Mouse (Mus musculus) retina, postnatal 1 day (tissue): ENCODE results near the gene Pon3.

ENCODE experiments used
- DNase-seq: peaks from one replicate; pipeline ENCODE4 v3.0.0-alpha.2; 2012

The Pon3 gene

DNA sequence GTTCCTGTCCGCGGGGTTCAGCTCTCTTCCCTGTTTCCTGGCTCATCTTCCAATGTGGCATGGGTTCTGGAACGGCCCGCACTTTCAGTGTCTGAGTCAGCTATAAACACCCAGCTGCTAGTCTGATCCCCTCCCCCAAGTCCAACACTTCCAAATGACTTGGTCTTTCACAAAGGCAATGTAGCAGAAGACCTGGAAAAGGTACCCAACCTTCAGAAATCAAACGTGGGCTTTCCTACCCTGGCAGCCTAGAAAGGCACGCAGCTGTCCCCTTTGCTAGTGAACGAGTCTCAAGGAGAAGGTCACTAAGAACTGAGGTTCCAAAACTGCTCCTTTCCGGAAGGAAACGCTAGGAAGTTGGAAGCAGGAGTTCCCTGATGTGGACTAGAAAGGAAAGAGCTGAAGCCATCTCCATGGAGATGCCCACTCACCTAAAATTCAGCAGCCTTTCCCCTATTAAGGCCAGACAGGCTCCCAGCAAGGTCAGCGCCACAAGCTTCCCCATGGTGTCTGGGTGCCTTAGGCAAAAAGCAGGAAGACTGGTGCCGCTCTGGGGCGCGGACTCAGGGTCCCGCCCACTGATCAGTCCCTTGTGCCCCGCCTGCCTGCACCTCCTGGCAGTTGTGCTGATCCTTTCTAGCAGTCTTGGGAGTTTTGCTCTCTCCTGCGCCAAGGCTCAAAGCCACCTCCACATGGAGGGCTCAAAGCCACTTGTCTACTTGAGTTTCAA, at the start of gene Pon3:
Gene Pon3 (minus strand): TSS at position 565 of the 730 bp plus-strand sequence.
- peak; percentile 64 for DNase-seq

DNA sequence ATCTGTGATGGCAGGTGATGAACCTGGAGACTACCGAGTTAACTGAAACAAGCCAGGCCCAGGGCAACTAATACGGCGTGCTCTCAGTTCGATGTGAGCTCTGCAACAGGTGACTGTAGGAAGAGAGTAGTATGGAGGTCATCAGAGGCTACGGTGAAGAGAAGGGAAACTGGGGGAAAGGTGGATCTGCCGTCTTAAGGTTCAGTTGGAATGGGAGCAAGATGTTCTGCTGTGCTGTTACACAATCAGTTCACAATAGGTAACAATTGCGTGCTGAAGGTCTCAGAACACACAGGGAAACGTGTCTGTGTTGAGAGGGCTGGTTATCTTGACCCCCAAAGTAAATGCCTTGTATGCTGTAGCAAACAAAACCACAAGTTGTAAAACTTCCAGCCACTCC, 48.9 kb upstream of the Pon3 start:
- no peak for DNase-seq

DNA sequence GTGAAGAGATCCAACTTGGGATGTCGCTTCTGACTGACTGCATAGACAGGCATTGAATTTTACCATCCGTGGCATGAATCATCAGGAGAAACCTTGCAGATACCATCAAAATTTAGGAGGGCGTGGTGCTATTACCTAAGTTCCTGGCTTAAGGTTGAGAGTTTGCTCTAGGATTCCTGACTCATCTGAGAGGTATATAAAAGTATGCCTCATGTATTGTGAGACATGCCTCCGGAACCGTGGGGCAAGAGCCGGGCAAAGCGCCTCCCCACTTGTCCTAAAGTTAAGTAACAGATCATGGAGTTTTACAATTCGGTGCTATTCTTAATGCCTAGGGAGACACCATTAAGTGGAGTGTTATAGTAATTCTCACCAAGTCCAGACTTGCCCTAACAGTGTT, 44.5 kb upstream of the Pon3 start:
- DNase-seq = no peak

DNA sequence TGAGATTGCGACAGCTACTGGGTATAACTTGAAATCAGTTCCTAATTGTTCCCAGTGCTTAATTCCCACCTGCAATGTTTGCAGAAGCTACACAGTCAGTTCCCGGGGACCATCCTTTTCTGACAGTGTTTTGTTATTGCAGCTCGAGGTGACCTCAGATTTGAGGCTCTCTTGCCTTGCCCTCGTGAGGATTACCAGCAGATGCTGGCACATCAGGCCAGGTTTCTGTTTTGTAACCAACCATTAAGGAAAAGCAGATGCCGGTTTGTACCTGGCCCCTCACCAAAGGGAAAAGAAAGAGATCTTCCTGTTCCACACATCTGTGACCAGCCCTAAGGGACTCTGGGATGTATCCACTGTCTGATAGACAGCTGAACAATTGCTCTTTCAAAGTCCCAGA, 43.5 kb upstream of the Pon3 start:
- no peak for DNase-seq

DNA sequence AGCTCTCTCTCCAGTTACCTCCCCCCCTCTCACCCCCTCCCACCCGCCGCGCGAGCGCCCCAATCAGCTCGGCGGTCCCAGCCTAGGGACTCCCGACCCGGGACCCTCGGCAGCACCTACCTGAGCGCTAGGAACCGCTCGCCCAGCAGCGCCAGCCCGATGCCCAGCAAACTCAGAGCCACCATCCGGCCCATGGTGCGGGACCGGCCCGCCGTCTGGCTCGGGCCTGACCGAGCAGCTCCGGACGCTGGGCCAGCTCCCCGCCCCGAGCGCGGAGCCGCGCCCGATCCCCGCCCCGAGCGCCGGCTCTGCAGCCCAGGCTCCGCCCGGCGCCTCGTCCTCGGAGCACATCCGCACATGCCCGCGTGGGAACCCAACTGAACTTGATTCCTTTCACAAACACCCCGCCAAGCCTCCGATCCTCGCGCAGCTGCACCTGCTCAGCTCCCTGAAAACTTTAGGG, 42.0 kb upstream of the Pon3 start, which contains the start of gene Pon2:
Gene Pon2 (minus strand): TSS at position 364 of the 463 bp plus-strand sequence.
- peak; percentile 86 for DNase-seq

DNA sequence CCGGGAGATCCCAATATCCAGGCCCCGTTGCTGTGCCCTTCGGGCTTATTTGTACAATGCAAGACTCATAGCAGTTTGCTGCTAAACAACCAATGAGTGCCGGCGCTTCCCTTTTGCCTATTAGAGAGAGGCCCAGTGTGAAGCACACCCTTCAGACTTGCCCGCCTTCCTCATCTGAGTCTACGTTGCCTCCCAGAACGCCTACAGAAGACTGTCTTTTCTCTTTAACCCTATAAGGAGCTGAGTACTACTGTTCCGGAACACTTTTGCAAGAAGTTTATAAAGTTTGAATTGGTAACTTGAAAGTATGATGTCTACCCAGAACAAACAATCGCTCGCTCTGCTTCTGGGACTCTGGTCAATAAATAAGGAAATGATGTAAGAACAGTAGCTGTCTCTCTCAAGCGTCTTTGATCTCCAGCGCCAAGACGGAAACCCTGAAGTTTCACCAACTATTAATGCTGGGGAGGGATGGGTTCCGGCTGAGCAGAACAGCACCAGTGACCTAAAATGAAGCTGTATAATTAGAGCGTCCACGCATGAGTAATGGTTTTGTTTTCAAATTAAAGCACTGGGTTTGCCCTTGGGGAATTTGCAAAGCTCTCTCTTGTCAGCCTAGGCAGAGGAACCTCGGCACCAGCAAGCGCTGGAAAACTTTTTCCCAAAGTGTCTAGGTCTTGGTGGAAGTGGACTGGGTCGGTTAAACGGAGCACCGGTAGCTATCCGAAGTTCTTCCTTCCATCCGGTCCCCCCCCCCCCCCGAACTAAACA, 41.4 kb upstream of the Pon3 start:
- DNase-seq = peak; percentile 78

DNA sequence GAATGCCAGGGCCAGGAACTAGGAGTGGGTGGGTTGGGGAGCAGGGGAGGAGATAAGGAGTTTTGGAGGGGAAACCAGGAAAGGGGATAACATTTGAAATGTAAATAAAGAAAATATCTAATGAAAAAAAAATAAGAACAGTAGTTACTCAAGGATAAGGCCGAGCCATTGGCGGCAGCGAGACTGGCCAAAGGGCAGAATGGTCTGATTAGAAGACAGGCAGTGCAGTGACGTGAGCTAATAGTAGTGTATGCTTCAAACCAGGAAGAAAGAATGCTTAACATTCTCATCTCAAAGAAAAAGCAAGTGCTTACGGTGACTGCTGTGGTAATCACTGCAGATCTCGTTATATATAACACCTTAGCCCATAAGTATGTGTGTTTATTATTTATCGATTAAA, 40.0 kb upstream of the Pon3 start:
- no peak for DNase-seq

DNA sequence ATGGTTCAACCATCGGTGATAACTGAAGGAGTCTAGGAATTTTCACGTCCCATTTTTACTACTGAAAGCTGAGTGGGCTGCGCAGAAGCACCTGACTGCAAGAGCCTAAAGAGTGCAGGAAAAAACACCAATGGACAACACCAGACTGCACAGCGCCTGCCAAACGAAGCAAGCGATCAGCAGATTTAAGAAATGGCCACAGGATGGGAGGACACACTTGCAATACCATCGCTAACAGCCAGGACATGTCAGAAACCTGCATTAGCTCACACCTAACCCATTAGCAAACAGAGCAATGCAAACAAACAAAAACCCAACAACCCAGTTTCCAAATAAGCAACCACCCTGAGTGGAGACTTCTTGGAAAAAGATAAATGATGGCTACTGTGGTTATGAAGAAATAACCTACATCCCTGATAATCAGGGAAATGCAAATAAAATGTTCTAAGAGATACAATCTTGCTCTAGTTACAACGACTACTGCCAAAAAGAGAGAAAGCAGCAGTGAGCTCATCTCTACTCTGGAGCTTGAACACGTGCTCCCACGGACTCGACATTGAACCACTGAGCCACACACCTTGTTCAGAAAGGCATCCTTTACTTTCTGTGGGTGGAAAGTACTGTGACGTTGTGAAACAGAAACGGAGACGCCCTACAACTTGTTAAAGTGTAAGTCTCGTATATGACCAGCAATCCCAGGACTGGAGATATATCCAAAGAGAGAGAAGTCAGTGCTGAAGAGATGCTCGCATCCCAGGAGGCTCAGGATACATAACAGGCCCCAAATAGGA, 38.8 kb upstream of the Pon3 start:
- no peak for DNase-seq

DNA sequence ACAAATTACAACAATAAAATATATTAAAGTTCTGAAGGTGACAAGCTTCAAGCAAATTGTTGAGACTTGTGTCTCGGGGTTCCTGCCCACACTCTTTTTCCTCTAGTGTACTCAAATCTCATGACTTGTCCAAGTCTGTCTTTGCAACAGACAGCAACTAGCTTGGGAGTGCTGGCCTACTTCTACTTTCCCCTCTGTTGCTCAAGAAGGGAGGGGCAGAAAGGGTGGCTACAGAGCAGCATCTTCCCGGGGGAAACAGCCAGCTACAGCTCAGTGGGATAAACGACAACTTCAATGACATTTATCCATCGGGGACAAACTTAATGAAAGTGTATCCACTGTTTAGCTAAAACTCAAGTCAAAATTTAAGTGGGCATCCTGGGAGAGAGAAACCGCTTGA, 36.8 kb upstream of the Pon3 start:
- DNase-seq = no peak

DNA sequence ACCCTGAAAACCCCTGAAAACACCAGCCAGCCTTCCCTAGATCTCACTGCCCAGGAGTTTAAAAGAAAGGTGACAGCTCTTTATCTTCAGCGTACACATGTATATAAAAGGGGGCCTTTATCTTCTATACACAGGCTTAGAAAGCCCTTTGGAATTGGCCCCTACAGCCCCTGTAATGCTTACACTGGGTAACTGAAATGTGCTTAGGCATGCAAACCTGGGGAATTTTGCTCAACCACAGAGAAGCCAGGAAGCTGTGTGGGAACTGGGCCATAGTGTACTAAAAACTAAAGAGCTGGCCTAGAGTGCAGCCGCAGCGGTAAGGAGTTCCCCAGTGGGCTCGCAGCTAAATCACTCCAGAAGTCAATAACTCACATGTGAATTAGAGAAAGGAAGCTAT, 35.4 kb upstream of the Pon3 start:
- no peak for DNase-seq

DNA sequence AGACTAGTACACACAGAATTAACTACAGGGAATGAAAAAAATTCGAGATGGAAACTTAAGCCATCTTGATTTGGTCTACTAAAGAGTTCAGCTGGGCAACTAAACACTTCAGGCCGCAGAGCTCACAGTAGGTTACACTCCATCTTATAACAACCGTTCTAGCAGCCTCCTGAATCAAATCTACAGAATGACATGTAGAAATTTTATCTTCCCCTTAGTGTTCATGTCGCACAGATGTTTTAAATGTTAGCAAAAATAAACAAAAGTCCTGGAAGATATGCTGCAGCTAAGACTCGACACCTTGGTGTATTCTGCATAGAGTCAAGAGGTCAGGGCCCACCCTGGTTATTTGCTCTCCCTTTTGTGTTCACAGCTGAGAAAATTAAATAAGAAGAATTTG, 31.8 kb upstream of the Pon3 start:
- DNase-seq = no peak

DNA sequence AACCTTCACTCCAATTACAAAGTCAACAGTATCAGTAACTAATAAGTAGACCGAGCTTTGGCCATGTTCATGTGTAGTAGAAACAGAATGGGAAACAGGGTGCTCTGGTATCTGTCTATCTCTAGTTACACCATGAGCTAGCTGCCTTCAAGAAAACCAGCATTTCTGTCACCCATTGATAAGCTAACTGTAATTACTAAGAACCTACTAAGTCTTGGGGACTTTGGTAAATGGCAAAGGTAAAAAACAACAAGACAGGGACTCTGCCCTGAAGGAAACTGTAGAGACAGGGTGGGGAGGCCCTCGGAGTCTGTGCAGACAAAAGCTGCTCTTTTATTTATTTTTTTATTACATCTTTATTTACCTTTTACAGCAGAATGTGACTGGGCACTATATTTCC, 31.3 kb upstream of the Pon3 start:
- no peak for DNase-seq

DNA sequence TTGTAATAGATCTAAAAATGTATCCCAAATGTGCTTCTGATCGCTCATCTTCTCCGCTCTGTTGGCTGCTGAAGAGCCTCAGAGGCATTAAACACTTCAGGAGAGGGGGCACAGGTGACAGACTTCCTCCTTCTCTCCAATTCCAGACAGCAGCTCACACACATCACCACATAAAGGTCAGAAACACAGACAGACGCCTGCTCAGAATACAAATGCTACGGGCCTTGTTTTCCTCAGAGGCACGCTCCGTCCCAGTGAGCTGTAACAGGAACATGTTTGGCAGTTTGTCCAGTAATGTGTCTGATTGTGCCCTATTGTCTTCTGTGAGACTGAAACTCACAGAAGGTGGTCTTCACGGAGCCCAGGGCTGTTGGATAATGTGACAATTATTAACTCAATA, 26.3 kb upstream of the Pon3 start:
- no peak for DNase-seq

DNA sequence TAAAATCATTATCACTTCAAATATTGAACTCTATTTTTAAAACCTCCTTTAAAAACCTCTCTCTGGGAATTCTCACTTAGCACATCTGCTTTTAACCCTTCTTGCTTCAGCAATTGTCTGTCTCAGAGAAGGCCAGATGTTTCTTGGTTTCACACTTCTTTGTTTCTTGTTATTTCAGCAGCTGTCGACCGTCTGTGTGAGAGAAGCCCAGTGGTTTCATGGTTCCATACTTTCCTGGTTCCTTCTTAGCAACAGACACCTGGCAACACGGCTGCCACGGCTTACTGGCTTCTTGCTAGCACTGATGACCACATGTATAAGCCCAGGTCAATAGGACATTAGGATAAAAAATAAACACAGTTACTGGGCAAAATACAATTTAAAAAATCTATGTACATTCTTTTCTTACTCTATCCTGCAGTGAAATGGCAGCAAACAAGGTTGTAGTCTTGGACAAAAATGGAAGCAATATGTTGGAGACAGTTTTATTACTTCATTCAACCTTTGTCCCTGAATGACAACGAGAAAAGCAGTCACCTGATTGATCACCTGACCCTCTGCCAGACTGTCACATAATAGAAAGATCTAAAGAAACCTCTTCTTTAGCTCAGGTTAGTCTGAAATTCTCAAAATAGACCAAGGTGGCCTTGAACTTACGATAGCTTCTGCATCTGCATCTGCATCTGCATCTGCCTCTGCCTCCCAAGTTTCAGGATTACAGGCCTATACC, 24.7 kb upstream of the Pon3 start:
- no peak for DNase-seq

DNA sequence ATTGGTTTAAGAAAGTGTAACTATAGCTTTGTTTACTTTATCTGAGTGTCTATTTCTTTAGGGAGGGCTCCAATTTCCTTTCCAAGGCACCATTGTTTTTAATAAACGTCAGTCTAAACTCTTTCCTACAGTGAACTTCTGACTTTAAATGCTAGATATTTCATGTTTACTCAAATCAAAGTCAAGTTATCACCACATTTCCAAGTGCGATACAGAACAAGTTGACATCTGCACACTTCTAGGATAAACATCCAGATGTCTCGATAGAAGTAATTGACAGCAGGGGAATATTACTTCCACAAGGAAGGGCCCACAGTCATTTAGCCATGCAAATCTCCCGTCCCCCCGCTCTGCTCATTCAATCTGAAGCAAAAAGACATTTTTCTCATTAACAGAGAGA, 21.9 kb upstream of the Pon3 start:
- DNase-seq = no peak

DNA sequence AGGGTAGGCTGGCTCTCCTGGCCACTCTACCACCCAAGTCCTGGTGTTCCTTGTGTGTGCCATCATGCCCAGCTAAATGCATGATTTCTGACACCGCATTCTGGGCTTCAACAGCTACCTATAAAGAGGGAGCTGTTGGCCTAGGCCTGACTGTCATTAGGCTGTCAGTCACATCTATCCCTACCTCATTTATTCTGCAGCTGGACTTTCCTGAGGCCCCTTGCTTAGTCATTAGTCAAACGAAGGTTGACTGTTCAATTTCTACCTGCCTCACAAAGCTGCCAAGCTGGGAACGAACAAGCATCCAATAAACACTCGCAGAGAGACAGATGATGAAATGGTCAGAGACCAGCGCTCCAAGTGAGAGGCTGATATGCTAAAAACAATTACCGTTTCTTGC, 13.6 kb upstream of the Pon3 start:
- no peak for DNase-seq

DNA sequence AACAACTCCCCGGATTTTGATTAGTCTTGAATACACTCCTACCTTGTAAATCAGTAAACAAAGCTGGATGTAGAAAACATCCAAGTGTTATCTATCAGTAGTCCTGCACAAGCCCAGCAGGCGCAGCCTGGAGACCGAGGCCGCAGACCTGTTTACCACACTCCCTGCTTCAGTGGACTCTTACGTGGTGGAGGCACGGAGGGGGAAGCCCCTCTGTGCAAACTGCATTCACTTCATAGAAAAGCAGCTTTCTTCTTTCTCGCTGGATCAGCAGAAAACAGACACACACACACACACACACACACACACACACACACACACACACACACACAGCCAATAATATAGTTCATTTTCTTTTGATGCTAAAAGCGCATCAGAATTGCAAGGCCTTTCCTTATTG, 8.7 kb upstream of the Pon3 start:
- no peak for DNase-seq

DNA sequence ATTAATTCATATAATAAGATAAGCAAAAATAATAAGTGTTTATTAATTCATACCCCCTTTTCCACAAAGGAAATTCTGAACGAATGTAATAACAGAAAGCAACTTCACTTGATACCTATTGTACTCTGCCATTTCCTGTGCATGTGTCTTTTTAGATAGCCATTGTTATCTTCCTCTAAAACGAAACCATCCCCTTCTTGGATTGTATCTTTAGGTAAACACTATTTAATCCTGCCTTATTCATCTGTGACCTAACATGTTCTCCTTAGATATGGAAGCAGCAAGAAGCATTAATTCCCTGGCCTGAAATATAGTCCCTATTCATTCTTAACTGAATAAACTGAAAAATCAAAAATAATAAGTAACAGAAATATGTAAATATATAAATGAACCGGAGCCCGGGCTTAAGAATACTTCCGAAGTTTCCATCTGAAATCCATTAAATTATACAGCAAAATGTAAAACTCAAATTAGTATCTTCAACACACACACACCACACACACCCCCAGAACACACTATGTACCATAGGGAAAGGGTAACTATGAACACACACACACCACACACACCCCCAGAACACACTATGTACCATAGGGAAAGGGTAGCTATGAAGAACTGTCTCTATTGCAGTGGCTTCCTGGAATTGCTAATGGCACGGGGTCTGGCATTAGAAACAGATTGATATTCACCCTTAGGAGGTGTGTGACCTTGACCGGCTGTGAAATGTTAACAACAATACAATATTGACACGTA, 7.3 kb upstream of the Pon3 start:
- DNase-seq = no peak

DNA sequence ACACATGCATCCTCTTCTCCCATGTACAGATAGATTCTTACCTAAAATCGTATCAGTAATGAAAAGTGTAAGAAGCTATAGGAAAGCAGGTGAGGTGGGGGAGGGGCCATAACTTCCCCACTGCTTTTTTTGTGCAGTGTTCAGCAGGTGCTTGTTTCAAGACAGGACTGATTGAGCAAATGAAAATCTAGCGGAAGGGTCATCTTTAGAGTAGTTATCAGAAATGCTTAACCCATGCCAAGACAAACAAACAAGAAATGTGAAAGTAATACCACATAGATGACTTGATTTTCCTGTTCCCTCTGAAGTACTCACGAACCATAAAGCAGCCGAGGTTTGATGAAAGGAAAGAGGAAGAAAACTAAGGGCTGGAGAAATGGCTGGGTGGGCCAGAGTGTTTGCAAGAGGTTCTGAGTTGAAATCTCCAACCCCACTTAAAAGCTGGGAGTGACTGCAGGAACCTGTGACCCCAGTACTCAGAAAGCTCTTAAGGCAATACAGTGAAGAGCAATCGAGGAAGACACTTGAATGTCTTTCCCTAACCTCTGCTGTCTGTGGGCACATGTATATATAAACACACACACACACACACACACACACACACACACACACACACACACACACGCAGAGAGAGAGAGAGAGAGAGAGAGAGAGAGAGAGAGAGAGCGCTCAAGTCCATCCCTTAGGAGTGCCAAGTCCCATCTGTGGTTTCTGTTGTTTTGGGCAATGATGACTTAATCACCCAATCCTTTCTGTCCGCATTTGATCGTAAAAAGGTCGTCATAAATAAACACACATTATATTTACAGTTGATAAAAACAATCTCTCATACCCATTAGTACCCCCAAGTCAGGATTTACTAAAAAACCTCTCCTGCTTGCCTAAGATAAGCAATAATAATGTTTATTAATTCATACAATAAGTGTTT, 6.5 kb upstream of the Pon3 start:
- no peak for DNase-seq

DNA sequence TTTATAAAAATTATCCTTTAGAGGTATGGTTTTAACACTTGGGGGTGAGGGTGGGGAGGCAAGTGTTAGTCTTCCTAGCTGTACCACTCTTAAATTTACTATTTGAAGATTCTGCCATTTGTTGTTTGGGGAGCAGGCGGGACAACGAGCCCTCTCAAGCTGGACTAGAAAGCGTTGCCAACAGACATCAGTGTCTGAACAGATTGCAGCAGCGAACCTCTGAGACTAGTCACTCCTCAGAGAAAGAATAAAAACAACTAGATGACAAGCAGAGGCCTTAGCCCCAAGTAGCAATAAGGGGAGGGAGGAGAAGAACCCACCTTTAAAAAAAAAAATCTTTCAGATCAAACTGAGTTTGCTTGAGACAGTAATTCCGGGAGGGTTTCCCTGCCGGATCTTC, 795 bp downstream of the Pon3 start:
- DNase-seq = no peak

DNA sequence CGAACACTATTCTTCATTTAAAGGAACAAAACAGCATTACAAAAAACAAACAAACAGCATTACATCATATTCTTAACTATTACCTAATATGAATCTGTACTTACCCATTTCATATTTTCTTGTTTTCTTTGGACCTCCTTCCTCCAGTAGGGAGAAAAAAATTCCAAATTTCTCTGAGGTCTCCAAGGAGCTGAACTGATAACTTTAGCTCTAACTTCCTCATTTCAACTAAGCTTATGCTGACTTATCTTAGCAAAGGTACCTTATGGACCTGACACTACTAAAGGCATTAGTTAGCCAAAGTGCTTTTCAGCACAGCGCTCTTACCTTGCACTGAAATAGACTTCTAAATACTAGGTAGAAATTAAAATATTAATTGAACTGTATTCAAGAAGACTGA, 1.2 kb downstream of the Pon3 start:
- no peak for DNase-seq
